Mouse (Mus musculus): ENCODE measurements around the gene Tbce.

DNA sequence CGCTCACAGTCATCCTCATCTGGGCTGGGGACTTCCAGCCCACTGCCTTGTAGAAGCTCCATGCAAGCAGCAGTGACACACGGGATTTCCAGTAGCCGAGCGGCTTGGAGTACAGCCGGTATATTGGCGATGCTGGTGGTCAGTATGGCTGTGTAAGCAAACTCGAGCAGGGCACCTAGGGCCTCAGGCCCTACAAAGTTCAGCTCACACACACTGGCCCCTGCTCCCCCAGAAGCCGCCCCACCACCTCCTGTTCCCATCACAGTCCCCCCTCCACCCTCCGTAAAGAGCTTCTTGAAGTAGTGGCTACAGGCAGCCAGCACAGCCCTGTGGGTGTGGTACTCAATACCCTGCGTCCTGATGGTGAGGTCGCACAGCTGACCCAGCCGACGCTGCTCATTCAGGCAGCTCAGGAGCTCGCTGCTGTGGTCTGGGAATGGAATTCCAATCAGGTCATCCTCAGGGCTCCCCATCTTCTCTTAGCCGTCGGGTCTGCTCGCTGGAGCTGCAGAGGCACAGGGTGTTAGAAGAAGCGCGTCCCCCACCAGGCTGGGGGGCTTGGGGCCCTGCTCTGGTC is 74.0 kb downstream of the Tbce start:
- TF ChIP-seq CTCF (conservative IDR thresholded peaks at IDR 0.05; ENCODE audit: insufficient read depth, insufficient read length, low read depth, low read length) (no peak), POLR2A (IDR thresholded peaks at IDR 0.05; ENCODE audit: low read depth, low read length) (no peak)

Measured in kidney, adult 2 months (tissue).